ENCODE assay signal across 8 mouse cellular contexts in genomic region chr8:47371539-47371938, GRCm38 (mm10).
DNase-seq lines count a peak whose midpoint lies in the region; ATAC-seq and TF ChIP-seq lines count a peak whose summit lies in the region.

No protein-coding gene starts in this region.

- no peak overlapping the region for H3K9ac ChIP-seq in limb, embryonic 14.5 days (ENCODE audit: low read depth, low read length, severe bottlenecking)
- no peak overlapping the region for H3K9ac ChIP-seq in forebrain, embryonic 13.5 days
- no peak overlapping the region for H3K9ac ChIP-seq in neural tube, embryonic 12.5 days
- H3K9ac ChIP-seq in heart, embryonic 11.5 days (ENCODE audit: low read depth, low read length) = no peak overlapping the region

- no peaks in the 10 kb centered on the region for H3K27me3 ChIP-seq in limb, embryonic 14.5 days (ENCODE audit: control insufficient read depth, insufficient read depth, low read length)
- H3K27me3 ChIP-seq in limb, embryonic 10.5 days (ENCODE audit: low read depth, poor library complexity, severe bottlenecking) = no peaks in the 10 kb centered on the region
- no peaks in the 10 kb centered on the region for H3K27me3 ChIP-seq in forebrain, embryonic 13.5 days
- no peaks in the 10 kb centered on the region for H3K27me3 ChIP-seq in neural tube, embryonic 12.5 days (replicated peaks)
- H3K27me3 ChIP-seq in heart, embryonic 11.5 days (ENCODE audit: control insufficient read depth, insufficient read depth, low read length) = peaks cover 7% of the 10 kb centered on the region

- peak; percentile 68 for DNase-seq in limb, embryonic 14.5 days (ENCODE audit: low spot score)
- DNase-seq in limb, embryonic 10.5 days (ENCODE audit: low spot score) = no peak
- DNase-seq in NIH3T3 (ENCODE audit: low read depth) = peak; percentile 74
- no peak for DNase-seq in heart, adult 11 months
- DNase-seq in T-cell, adult 2 months (ENCODE audit: low spot score) = no peak

- no peak for ATAC-seq in limb, embryonic 14.5 days (ENCODE audit: low FRiP score, low read depth)
- ATAC-seq in forebrain, embryonic 13.5 days = peak; percentile 59; the same call in 1 of the 2 replicates
- peak; percentile 39; the same call in 1 of the 2 replicates for ATAC-seq in neural tube, embryonic 12.5 days (ENCODE audit: low FRiP score, low read depth)
- ATAC-seq in heart, embryonic 11.5 days (replicated peaks; ENCODE audit: insufficient number of reproducible peaks, low FRiP score, low TSS enrichment) = no peak

- H3K36me3 ChIP-seq in limb, embryonic 14.5 days (ENCODE audit: control insufficient read depth, insufficient read depth, low read length) = no peaks in the 10 kb centered on the region
- no peaks in the 10 kb centered on the region for H3K36me3 ChIP-seq in limb, embryonic 10.5 days
- H3K36me3 ChIP-seq in forebrain, embryonic 13.5 days (ENCODE audit: poor library complexity, severe bottlenecking) = no peaks in the 10 kb centered on the region
- no peaks in the 10 kb centered on the region for H3K36me3 ChIP-seq in neural tube, embryonic 12.5 days
- no peaks in the 10 kb centered on the region for H3K36me3 ChIP-seq in heart, embryonic 11.5 days (ENCODE audit: control insufficient read depth, insufficient read depth, low read length)

- peaks cover 20% of the 10 kb centered on the region for H3K4me1 ChIP-seq in limb, embryonic 14.5 days (ENCODE audit: control insufficient read depth, insufficient read depth, low read length)
- peaks cover 37% of the 10 kb centered on the region for H3K4me1 ChIP-seq in limb, embryonic 10.5 days
- H3K4me1 ChIP-seq in forebrain, embryonic 13.5 days = peaks cover 25% of the 10 kb centered on the region
- H3K4me1 ChIP-seq in neural tube, embryonic 12.5 days = 0 out of 2 replicates have a peak, but pooled peaks cover 4% of the 10 kb centered on the region
- H3K4me1 ChIP-seq in heart, embryonic 11.5 days (ENCODE audit: control insufficient read depth, insufficient read depth, low read length) = 0 out of 2 replicates have a peak, but pooled peaks cover 2% of the 10 kb centered on the region

- no peak overlapping the region for H3K4me2 ChIP-seq in limb, embryonic 14.5 days (replicated peaks; ENCODE audit: low read depth, low read length, severe bottlenecking)
- peak overlapping the region; percentile 11; the same call in 1 of the 2 replicates for H3K4me2 ChIP-seq in forebrain, embryonic 13.5 days
- H3K4me2 ChIP-seq in neural tube, embryonic 12.5 days (replicated peaks) = no peak overlapping the region
- H3K4me2 ChIP-seq in heart, embryonic 11.5 days = no peak overlapping the region

- no peak overlapping the region for H3K27ac ChIP-seq in limb, embryonic 14.5 days (replicated peaks; ENCODE audit: low read depth, low read length)
- no peak overlapping the region; the same call in 1 of the 2 replicates for H3K27ac ChIP-seq in limb, embryonic 10.5 days
- no peak overlapping the region for H3K27ac ChIP-seq in forebrain, embryonic 13.5 days
- no peak overlapping the region for H3K27ac ChIP-seq in neural tube, embryonic 12.5 days
- H3K27ac ChIP-seq in heart, embryonic 11.5 days (ENCODE audit: low read depth, low read length) = no peak overlapping the region

- no peak overlapping the region for H3K4me3 ChIP-seq in limb, embryonic 14.5 days (replicated peaks; ENCODE audit: low read length)
- H3K4me3 ChIP-seq in limb, embryonic 10.5 days = no peak overlapping the region
- no peak overlapping the region for H3K4me3 ChIP-seq in forebrain, embryonic 13.5 days
- H3K4me3 ChIP-seq in neural tube, embryonic 12.5 days = no peak overlapping the region
- no peak overlapping the region for H3K4me3 ChIP-seq in heart, embryonic 11.5 days (ENCODE audit: low read depth, low read length)

- no peak for TF ChIP-seq POLR2A in limb, embryonic 14.5 days (IDR thresholded peaks at IDR 0.05; ENCODE audit: borderline replicate concordance, extremely low read depth, insufficient read depth, insufficient read length)

- no peaks in the 10 kb centered on the region for H3K9me3 ChIP-seq in limb, embryonic 14.5 days (ENCODE audit: control insufficient read depth, low read length)
- H3K9me3 ChIP-seq in limb, embryonic 10.5 days (replicated peaks) = no peaks in the 10 kb centered on the region
- H3K9me3 ChIP-seq in forebrain, embryonic 13.5 days (replicated peaks) = no peaks in the 10 kb centered on the region
- peaks cover 2% of the 10 kb centered on the region; the same call in 1 of the 2 replicates for H3K9me3 ChIP-seq in neural tube, embryonic 12.5 days
- H3K9me3 ChIP-seq in heart, embryonic 11.5 days (replicated peaks; ENCODE audit: control insufficient read depth, low read length) = no peaks in the 10 kb centered on the region; the same call in 1 of the 2 replicates

- WGBS in limb, embryonic 14.5 days = 22% methylated on average over 3 of the region's 3 CpGs
- 34% methylated on average over 3 of the region's 3 CpGs for WGBS in limb, embryonic 10.5 days
- 9% methylated on average over 3 of the region's 3 CpGs for WGBS in forebrain, embryonic 13.5 days
- WGBS in neural tube, embryonic 12.5 days = 38% methylated on average over 3 of the region's 3 CpGs
- 59% methylated on average over 3 of the region's 3 CpGs for WGBS in heart, embryonic 11.5 days (ENCODE audit: insufficient replicate concordance)

Comparison
In these comparisons a context has a peak if more than half of its experiments do, and no peak if none do; other contexts are left out.
1. DNase-seq: peak in limb, embryonic 14.5 days (single experiment) and NIH3T3 (single experiment); none in limb, embryonic 10.5 days (single experiment), heart, adult 11 months (single experiment) and T-cell, adult 2 months (single experiment).
2. ATAC-seq: peak in forebrain, embryonic 13.5 days (single experiment) and neural tube, embryonic 12.5 days (single experiment); none in limb, embryonic 14.5 days (single experiment) and heart, embryonic 11.5 days (single experiment).